Mouse (Mus musculus) kidney, postnatal 10 days (tissue): ENCODE measurements at regions not wholly inside any gene's neighbourhood (a gene's known extent, or its start where the extent isn't known, plus 50 kb on each side); places are given as distances from the start of the nearest gene placed in this dataset.

Experiments
- DNase-seq: peaks from one replicate; pipeline ENCODE4 v3.0.0; 2021; ENCODE audit warnings: mixed read lengths

DNA sequence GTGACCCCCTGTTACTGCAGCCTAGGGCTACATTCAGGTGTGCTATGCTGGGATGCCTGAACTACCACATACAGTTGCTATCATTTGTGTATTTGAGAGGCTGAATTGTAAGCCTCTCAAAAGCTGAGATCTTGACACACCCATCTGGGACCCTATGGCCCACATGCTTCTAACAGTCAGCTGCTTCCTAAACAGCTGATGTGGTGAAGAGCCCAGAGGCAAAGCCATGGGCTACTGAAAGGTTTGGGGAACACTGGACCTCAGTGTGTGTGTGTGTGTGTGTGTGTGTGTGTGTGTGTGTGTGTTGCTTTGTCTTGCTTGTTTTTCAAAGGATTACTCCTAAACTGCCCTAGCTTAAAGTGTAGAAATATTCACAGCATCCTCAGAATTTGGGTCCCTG is 75.0 kb downstream of the Lbh start:
- no peak for DNase-seq

DNA sequence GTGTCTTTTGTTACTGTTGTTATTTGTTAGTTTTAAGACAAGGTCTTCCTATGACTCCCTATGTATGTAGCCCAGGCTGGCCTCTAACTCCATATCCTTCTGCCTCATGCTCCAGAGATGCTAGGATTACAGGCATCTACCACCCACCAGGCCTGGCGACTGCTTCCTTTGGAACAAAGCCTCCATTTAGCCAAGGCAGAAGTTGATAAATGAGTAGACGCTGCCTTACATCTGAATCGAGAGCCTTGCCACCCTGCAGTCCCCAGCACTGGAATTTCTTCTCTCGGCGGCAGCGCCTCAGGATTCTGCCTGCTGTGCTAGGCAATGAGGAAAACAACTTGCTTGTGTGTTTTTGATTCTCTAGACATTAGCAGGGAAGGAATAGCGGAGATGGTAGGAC is 75.5 kb downstream of the Lbh start:
- no peak for DNase-seq

DNA sequence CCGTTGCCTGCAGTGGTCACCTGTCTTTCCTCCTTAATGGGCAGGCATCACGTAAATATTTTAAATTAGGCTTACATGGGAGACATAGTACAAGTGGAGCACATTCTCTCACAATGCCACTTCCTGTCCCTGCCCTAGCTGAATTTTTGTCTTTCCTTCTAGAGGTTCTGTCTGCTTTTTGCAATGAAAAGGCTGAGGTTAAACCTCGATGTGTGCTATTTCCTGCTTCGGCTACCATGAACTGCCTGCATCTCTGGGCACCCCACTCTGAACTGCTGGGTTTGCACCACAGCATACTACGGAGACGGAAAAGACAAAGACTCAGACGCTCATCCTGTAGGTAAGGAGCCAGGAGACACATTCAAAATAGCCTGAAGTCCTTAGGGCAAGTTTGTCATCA is 78.4 kb downstream of the Lbh start:
- no peak for DNase-seq

DNA sequence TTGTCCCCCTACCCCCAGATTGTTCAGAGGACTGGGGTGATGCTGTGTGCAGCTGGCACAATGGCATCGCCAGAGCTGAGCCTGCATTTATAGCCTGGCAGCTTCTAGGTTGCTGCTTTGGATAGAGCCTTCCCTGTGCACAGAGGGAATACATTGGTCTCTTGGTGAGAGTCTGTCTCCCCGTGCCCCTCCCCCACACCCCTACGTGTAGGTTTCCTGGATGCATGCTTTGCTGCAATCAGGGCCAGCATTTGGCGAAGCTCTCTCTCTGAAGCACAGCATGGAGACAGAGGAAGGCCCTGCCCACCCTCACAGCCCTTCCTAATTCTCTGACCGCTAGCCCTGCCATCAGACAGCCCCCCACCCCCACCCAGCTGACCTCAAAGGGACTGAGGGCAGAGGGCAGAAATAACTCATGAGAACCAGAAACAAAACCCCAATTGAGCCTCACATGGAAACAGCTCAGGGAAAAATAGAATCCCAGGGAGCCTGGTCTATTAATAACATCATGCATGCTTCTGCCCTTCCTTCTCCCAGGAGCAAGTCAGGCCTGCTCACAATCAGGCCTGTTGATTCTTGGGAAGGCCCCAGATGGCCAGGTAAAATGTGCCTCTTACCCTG is 79.3 kb downstream of the Lbh start:
- DNase-seq: peak; percentile 52

DNA sequence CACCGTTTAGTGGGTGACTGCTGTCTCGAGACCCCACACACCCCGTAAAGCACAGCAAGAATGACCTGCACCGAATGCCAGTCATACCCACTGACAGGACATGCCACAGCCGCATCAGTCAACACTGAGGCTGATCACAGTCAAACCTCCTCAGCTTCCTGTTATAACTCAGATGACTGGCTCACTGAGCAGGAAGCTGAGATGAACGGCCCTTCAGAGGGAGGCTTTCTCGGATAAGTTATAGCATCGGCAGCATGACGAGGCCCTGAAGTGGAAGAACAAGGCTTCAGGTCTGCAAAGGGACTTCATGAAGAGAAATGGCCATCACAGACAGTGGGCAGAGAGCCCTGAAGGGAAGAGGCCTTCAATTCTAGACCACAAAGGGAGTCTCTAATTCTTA is 87.0 kb downstream of the Lbh start:
- DNase-seq: no peak

DNA sequence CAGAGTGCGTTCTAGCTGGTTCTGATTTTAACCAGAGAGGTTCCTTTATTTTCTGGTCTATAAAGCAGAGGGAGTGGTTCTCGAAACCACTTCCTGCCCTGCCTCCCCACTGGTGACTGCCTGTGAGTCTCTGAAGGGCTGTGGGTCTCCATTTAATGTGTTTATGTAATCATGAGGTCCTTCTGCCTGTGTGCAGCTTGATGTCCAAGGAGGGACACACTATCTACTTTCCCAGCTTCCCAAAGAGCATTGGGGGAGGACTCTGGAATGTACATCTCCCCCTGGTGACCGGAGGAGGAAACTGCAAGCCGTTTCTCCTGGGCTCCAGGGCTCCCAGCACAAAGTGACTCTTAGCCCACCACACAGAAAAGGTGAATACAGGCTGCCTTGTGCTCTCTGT is 90.8 kb downstream of the Lbh start:
- DNase-seq: peak; percentile 74

DNA sequence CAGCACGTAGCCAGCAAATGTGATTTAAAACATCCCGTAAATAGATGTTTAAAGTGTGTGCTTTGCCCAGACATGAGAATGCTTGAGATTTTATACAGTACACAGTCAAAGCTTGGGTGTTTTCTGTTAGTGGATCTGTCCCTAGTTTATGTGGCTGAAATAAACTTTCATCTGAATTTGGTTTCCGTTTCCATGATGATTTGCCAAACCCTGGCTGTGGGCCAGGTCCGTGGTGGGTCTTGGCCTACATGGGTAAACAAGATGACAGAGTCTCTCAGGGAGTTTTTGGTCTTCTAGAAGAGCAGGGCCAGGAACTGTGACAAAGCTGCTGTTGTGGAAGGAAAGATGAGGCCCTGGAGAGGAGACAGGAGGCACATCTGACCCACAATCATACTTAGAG is 91.9 kb downstream of the Lbh start:
- peak; percentile 73 for DNase-seq

DNA sequence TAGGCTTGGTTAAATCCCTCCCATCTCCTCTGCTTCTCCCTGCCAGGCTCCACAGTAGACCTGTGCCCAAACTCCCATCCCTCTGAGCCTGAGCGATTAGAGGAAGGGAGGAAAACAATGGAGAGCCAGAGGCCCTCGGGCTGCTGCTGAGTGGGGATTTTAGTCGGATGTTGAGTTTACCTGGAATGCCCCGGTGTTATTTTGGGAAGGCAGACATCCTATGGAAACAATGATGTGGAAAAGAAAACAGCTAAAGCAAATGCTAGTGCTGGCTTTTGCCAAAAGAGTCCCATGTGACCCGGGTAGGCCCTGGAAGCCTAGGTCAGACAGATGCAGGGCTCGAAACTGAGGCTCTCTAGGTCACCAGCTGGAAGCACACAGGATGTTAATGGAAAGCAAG is 94.3 kb downstream of the Lbh start:
- no peak for DNase-seq

DNA sequence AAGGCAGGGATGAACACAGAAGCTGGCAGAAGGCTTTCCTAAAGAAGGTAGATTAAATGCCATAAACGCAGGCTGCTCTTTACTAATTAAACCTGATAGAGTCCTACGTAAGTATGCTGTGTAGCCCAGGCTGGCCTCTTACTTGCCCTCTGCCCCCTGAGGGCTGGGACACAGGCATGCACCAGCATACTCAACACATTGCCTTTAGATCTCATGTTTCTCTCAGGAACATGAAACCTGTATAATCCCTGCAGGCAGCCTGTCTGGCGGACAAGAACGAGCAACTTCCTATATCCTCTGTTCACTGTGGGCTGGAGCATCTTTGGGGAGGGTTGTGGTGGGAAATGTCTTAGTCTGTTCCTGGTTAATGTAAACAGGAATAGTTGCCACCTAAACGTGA is 94.8 kb upstream of the Lclat1 start:
- no peak for DNase-seq

DNA sequence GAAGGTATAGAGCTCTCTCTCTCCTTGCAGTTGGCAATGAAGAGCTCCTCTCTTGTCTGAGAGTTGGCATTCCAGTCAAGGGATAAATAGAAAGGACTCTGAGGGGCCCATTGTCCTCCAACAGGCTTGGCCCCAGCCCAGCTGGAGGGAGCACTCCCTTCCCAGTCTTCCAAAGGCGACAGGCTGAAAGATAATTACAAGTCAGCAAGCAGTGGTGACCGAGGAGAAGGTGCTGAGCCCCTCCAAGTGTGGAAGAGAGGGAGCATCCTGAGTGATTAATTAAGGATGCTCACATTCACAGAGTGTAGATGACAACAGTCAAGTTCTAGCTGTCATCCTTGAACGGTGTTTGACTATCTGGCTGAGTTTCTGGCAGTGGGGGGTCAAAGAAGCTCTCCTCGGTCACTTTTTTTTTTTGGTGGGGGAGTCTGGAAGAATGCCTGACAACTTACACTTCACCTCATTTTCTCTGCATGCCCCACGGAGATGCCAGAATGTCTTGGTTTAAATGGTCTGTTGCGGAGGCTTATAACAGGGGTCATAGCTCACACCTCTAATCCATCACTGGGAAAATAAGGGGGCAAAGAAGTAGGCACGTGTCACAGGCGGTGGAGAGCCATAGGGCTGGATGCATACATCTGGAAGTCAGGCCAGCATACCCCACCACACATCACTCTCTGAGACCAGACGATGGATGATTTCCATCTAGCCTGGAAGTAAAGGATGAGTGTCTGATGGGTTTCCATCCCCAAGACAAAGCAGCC is 93.5 kb upstream of the Lclat1 start:
- DNase-seq: no peak

DNA sequence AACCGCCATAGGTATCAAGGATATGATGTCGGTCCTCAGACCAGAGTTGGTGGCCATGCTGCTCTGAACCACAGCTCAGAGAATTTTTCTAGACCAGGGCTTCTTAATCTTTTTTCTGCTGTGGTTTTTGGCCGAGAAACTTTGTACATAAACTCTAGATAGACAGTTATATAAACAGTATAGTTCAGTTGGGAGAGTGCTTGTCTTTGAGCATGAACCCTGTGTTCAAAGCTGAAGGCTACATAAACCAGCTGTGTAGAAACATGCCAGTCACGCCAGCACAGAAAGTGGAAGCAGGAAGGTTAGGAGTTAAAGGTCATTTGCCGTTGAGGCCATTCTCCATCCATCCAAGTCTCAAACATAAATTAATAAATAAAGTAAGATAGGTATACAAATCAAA is 90.6 kb upstream of the Lclat1 start:
- no peak for DNase-seq

DNA sequence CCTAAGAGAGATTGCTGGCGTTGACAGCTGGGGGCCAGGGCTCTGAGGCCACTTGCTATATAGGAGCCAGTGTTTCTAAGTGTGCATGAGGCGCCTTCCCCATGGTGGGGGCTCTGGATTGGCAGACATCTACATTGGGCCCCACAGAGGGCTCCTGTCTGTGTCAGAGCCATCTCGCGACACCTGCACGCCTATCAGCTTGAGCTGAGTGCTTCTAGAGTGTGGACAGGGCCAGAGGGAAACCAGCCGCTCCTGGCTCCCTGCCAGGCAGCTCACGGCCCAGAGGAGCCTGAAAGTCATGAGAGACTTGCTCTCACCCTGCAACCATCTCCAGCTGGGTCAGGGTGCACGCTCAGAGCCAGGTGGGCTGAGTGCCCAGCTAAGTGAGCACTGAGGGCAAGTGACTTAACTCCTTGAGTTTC is 85.1 kb upstream of the Lclat1 start:
- peak; percentile 85 for DNase-seq

DNA sequence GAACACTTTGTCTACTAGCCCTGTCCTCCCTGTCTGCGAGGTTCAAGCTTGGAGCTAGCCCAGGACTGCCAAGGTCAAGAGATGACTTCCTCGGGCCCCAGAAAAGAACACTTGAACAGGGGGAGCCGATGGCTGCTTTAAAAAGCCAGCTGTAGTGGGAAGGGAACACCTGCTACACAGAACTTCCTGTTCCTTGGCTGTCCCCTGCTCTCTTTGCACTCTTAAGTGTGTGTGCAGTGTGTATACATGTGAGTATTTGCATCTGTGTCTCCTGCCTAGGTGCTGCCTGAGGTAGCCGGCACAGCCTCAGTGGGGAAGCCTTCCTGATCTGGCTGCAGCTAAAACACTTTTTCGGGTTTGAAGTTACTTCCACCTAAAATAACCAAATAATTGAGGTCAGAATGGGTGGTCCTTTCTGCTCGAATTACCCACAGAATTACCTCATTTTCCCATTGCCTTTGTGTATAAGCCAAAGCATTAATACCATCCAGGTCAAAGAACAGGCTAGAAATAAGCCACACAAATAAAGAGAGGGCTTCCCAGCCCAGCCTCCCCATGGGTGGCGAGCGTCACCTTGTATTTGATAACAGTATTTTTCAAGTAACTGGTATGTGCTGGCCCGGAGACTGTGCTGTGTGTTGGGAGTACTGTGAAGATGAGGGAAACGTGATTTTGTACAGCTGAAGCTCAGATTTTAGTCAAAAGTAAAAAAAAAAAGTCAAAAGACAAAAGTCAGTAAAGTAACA is 84.2 kb upstream of the Lclat1 start:
- no peak for DNase-seq

DNA sequence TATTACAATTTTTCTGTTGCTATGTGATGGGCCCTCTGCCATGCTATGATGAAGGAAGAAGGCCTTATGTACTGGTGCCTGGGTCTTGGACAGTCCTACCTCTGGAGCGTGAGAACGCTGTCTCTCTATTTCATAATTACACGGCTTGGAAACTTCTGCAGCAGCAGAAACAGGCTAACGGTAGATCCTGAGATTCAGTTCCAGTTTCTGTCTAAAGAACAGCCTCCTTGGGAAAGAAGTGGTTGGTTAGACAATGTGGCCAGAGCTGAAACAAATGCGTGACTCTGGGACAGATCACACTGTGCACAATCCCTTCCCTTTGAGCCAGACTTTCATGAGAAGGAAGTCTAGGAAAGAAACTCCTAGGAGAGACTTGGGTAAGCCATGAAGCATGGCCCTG is 80.7 kb upstream of the Lclat1 start:
- no peak for DNase-seq

DNA sequence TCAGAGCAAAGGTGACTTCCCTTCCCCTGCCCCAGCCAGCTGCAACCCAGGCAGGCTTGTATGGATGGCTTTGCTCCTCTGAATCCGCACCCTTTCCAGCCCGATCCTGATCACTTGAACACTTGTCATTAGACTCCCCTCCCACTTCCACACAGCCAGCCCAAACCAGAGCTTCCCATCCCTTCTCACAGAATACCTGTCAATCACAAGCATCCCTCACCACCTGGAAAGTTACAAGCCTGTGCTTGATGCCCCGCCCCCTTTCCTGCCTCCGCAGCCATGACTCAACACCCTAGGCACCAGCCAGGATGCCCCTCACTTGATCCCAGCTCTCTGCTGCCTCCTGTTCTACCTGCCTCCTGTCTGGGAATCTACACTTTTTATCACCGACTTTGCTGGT is 76.0 kb upstream of the Lclat1 start:
- DNase-seq: no peak

DNA sequence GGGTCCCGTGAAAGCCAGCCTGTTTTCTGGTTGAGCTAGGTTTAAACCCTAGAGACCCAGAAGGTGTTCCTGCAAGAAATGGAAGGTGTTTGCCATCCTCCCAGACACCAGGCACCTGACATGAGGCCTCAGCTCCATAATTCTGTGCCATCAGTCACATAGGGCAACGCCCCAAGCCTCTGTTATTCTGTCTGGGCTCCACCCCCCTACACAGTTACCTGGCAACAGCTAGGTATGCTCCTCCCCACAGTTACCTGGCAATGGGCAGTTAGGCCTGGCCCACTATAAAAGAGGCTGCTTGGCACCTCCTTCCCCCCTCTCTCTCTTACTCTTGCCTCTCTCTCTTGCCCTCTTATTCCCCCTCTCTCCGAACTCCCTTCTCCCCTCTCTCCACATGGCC is 75.5 kb upstream of the Lclat1 start:
- DNase-seq: no peak

DNA sequence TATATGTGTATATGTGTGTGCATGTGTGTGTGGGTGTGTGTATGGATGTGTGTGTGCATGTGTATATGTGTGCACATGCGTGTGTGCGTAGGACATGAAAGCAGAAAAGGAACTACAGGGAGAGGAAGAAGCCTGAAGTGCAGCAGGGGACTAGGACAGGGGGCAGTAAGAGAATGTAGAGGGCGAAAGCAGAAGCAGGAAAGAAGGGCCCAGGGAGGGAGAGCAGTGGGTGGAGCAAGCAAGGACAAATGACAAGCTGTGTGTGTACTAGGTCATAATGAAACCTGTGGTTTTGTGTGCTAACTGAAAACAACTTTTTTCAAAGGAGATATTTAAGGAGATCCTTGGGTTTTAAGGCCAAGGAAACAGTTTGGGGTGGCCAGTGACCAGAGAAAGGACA is 73.4 kb upstream of the Lclat1 start:
- no peak for DNase-seq

DNA sequence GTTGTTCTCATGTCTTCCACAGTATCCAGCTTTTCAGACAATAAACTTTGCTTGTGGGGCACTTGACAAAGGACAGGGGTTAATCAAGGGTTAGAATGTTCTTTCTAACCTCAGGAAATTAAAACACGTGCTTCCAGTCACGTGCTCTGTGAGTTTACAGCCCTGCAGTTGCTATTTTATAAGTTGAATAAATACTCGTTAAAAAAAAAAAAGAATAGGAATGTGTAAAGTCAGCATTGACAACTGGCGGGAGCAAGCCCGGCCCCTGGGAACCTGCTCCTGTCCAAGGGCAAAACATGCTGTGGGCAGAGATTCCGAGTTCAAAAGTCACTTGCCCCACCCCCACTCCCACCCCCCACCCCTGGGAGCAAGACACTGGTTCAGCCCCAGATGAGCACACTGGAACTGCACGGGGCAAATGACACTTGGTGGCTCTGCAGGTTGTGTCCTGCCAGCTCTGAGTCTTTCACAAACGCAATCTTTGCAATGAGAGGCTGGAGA is 72.8 kb upstream of the Lclat1 start:
- DNase-seq: peak; percentile 68

DNA sequence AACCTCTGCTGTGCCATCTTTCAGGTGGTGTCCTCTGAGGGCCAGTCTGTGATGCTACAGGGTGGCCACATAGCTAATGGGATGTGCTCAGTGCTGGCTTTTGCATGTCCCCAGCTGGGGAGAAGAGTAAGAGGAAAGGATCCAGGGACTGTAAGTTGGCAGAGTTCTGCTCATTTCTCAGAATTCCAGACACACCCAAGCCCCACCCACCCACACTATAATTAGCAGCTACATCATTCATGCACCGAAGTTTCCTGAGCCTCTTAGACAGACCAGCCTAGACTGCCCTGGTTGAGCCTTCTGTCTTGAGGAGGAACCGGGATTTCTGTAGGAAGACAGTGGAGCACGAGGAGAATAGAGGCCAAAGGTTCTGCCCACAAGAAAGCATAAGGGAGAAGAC is 70.9 kb upstream of the Lclat1 start:
- no peak for DNase-seq

DNA sequence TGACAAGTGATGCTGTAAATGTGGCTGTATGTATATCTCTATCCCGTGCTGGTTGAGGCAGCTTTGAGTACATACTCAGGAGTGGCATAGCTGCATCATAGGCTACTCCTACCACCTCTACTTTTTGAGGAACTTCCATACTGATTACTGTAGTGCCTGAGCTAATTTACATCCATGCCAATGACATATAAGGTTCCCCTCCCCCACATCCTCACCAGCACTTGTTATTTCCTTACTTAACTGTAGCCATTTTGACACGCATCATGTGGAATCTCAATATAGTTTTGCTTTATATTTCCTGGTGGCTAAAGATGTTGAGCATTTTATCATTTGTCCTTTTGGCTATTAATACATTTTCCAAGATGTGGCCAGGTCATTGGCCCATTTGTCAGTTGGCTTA is 69.2 kb upstream of the Lclat1 start:
- no peak for DNase-seq

DNA sequence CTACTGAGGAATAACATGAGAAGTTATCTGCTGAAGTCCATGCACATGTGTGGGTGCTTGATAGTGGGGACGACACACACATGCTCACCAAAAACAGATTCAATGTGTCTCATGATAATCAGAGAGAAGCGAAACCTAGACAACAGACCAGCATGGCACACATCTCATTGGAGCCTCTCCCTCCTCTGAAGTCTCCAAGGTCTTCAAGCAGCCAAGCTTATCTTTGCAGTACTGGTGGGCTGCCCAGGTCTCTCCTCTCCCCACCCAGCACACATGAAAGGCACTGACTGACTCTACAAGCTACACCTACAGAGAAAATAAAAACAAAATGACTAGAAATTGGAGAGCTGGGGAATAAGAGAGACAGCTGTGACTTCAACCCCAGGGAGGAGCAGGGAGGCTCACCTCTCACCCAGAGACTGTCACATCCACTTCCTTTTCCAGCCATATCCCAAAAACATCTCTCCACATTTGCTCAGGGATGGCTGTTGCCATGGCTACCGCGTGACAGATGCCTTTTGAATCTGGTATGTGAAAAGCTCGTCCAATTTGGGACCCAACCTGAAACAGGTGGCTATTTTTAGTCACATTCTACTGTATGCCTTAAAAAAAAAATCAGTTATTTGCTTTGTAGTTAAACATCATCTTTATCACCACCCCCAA is 62.7 kb upstream of the Lclat1 start:
- DNase-seq: no peak

DNA sequence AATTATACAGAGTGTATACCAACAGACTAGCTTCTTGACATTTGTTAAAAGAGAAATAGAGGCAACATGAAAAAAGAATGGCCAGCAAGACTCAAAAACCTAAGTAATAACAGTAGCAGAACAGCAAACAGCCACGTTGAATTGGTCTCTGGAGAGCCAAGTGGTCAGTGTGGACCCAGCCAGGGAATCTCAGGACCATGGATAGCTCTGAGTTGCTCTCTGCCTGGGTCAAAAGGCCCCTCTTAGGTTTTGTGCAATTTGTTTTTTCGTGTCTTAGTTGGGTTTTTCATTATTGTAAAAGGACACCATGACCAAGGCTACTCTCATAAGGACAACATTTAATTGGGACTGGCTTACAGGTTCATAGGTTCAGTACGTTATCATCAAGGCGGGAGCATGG is 60.8 kb upstream of the Lclat1 start:
- DNase-seq: peak; percentile 56

DNA sequence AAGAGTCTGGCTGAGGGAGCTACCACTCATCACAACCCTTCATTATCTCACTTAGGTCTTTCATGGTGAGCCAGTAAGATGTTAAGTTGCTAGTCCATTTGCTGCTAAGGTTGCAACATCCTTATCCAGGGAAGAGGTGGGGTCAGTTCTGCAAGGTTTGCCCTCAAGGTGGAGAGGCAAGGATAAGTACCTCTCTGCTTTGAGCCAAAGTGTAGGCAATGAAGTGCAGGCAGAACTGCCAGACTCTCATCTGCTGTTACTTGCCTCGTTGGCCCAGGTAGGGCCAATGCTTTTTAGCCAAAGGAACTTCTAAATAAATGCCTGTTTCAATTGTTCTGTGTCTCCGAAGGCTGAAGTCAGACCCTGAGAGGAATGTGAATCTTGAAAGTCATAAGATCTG is 59.6 kb upstream of the Lclat1 start:
- no peak for DNase-seq

DNA sequence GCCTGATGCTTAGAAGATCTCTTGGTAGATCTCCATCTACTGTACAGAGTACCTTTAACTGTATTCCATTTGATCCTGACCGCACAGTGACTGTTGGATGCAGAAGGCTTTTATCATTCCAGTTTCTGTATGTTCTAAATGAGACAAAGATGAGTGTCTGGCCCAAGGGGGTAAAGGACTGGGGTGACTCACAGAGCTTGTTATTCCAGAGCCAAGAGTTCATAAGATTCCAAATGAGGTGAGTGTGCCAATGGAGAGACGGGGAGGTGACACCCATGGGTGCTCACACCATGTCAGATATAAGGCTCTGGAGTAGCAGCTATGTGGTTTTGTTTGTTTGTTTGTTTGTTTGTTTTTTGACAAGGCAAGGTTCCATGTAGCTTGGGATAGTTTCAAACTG is 54.8 kb upstream of the Lclat1 start:
- no peak for DNase-seq
